Mouse (Mus musculus) liver, embryonic 16.5 days (tissue): ENCODE measurements at regions not wholly inside any gene's neighbourhood (a gene's known extent, or its start where the extent isn't known, plus 50 kb on each side); places are given as distances from the start of the nearest gene placed in this dataset.

Source experiments
- ATAC-seq: fragments of 200-750 bp; cut with Nextera tagmentation; 2 replicates; pipeline ENCODE4 v1.8.0; 2017; ENCODE audit warnings: low read depth, mild to moderate bottlenecking, moderate number of reproducible peaks, moderate library complexity
- H3K27ac ChIP-seq: fragments of 300-500 bp; sonication (generic); 2 replicates; pipeline ENCODE4 v1.5.1; 2014; ENCODE audit warnings: mild to moderate bottlenecking, low read length
- H3K27me3 ChIP-seq: fragments of 300-500 bp; sonication (generic); 2 replicates; pipeline ENCODE4 v1.6.1; 2014; ENCODE audit warnings: low read depth, low read length, mixed read lengths; ENCODE audit not compliant: control insufficient read depth, insufficient read depth
- H3K36me3 ChIP-seq: fragments of 300-500 bp; sonication (generic); 2 replicates; pipeline ENCODE4 v1.6.1; 2014; ENCODE audit warnings: mild to moderate bottlenecking; ENCODE audit not compliant: control insufficient read depth, insufficient read depth
- H3K4me1 ChIP-seq: fragments of 300-500 bp; sonication (generic); 2 replicates; pipeline ENCODE4 v1.6.1; 2014; ENCODE audit warnings: low read depth, low read length, mixed read lengths; ENCODE audit not compliant: control insufficient read depth
- H3K4me2 ChIP-seq: fragments of 300-500 bp; sonication (generic); 2 replicates; pipeline ENCODE4 v1.6.1; 2014; ENCODE audit warnings: low read depth, low read length, mixed read lengths
- H3K4me3 ChIP-seq: fragments of 300-500 bp; sonication (generic); 2 replicates; pipeline ENCODE4 v1.5.1; 2014; ENCODE audit warnings: low read depth, mild to moderate bottlenecking, low read length
- H3K9ac ChIP-seq: fragments of 300-500 bp; sonication (generic); 2 replicates; pipeline ENCODE4 v1.6.1; 2014; ENCODE audit warnings: low read depth, low read length
- H3K9me3 ChIP-seq: fragments of 300-500 bp; sonication (generic); replicated peaks from 2 replicates; pipeline ENCODE4 v1.6.1; 2016; ENCODE audit warnings: low read length; ENCODE audit not compliant: control insufficient read depth
- WGBS: fragments of 180-500 bp; shearing (Covaris S2); extraction: QIAGEN DNeasy Blood & Tissue Kit; methylation state at CpG from one replicate; pipeline ENCODE4 v1.1.7; 2014; ENCODE audit not compliant: insufficient replicate concordance; 5-methylcytosine and 5-hydroxymethylcytosine counted together

GRCm38 (mm10) chr11:117538732-117539131, 54.6 kb downstream of the Gm11733 start:
- Histone ChIP-seq H3K36me3 (no peaks in the 10 kb centered on the region), H3K9me3 (no peaks in the 10 kb centered on the region), H3K4me1 (no peaks in the 10 kb centered on the region), H3K4me3 (no peak overlapping the region), H3K27me3 (no peaks in the 10 kb centered on the region; the same call in 1 of the 2 replicates), H3K9ac (no peak overlapping the region), H3K27ac (no peak overlapping the region), H3K4me2 (no peak overlapping the region)
- no peak for ATAC-seq
- WGBS, result 62% methylated on average over 5 of the region's 5 CpGs

- Histone ChIP-seq H3K9ac (no peak overlapping the region), H3K9me3 (no peaks in the 10 kb centered on the region), H3K36me3 (no peaks in the 10 kb centered on the region), H3K27ac (no peak overlapping the region), H3K4me3 (no peak overlapping the region), H3K4me1 (no peaks in the 10 kb centered on the region), H3K4me2 (no peak overlapping the region), H3K27me3 (no peaks in the 10 kb centered on the region; the same call in 1 of the 2 replicates)
- ATAC-seq, result no peak
- WGBS, result 30% methylated on average over 5 of the region's 5 CpGs
These were observed 56.4 kb downstream of the Gm11733 start for GRCm38 (mm10) chr11:117540609-117541008.

- Histone ChIP-seq H3K27ac (no peak overlapping the region), H3K9me3 (no peaks in the 10 kb centered on the region), H3K4me3 (no peak overlapping the region), H3K9ac (no peak overlapping the region), H3K27me3 (no peaks in the 10 kb centered on the region; the same call in 1 of the 2 replicates), H3K36me3 (no peaks in the 10 kb centered on the region), H3K4me1 (no peaks in the 10 kb centered on the region), H3K4me2 (no peak overlapping the region)
- ATAC-seq, result no peak
- WGBS, result 10% methylated on average over 6 of the region's 6 CpGs
These were observed 57.2 kb downstream of the Gm11733 start for GRCm38 (mm10) chr11:117541205-117541884.

GRCm38 (mm10) chr11:117543191-117543590, 59.0 kb downstream of the Gm11733 start:
- Histone ChIP-seq H3K9ac (no peak overlapping the region), H3K4me3 (no peak overlapping the region), H3K4me1 (no peaks in the 10 kb centered on the region), H3K4me2 (no peak overlapping the region), H3K36me3 (no peaks in the 10 kb centered on the region), H3K27me3 (no peaks in the 10 kb centered on the region; the same call in 1 of the 2 replicates), H3K9me3 (no peaks in the 10 kb centered on the region), H3K27ac (no peak overlapping the region)
- ATAC-seq, result no peak
- WGBS, result 47% methylated on average over 6 of the region's 6 CpGs

- WGBS, result 17% methylated on average over 6 of the region's 6 CpGs
- Histone ChIP-seq H3K9ac (no peak overlapping the region), H3K27me3 (no peaks in the 10 kb centered on the region; the same call in 1 of the 2 replicates), H3K4me3 (no peak overlapping the region), H3K27ac (no peak overlapping the region), H3K4me2 (no peak overlapping the region), H3K9me3 (no peaks in the 10 kb centered on the region), H3K4me1 (no peaks in the 10 kb centered on the region), H3K36me3 (no peaks in the 10 kb centered on the region)
- ATAC-seq, result no peak
These were observed 60.3 kb downstream of the Gm11733 start for GRCm38 (mm10) chr11:117544507-117544906.

GRCm38 (mm10) chr11:117544926-117545325, 60.8 kb downstream of the Gm11733 start:
- H3K27ac ChIP-seq, result no peak overlapping the region
- no peak overlapping the region for H3K4me2 ChIP-seq
- whole genome bisulfite sequencing, result 42% methylated on average over 3 of the region's 3 CpGs
- no peaks in the 10 kb centered on the region for H3K4me1 ChIP-seq
- no peak for ATAC-seq
- no peak overlapping the region for H3K4me3 ChIP-seq
- H3K36me3 ChIP-seq, result no peaks in the 10 kb centered on the region
- no peak overlapping the region for H3K9ac ChIP-seq
- H3K27me3 ChIP-seq, result no peaks in the 10 kb centered on the region; the same call in 1 of the 2 replicates
- no peaks in the 10 kb centered on the region for H3K9me3 ChIP-seq

GRCm38 (mm10) chr11:117551926-117552325, 67.8 kb downstream of the Gm11733 start:
- Histone ChIP-seq H3K9ac (no peak overlapping the region), H3K9me3 (no peaks in the 10 kb centered on the region), H3K4me3 (no peak overlapping the region), H3K27ac (no peak overlapping the region), H3K27me3 (no peaks in the 10 kb centered on the region), H3K4me1 (no peaks in the 10 kb centered on the region), H3K36me3 (no peaks in the 10 kb centered on the region), H3K4me2 (no peak overlapping the region)
- ATAC-seq, result no peak
- WGBS, result 68% methylated on average over 5 of the region's 5 CpGs

- no peak overlapping the region for H3K4me3 ChIP-seq
- 71% methylated on average over 8 of the region's 8 CpGs for WGBS
- no peaks in the 10 kb centered on the region for H3K27me3 ChIP-seq
- no peak for ATAC-seq
- H3K36me3 ChIP-seq, result no peaks in the 10 kb centered on the region
- H3K4me1 ChIP-seq, result no peaks in the 10 kb centered on the region
- no peak overlapping the region for H3K27ac ChIP-seq
- H3K9ac ChIP-seq, result no peak overlapping the region
- H3K9me3 ChIP-seq, result no peaks in the 10 kb centered on the region
- H3K4me2 ChIP-seq, result no peak overlapping the region
These were observed 68.3 kb downstream of the Gm11733 start for GRCm38 (mm10) chr11:117552430-117552969.

- Histone ChIP-seq H3K4me2 (no peak overlapping the region), H3K9ac (no peak overlapping the region), H3K9me3 (no peaks in the 10 kb centered on the region), H3K4me3 (no peak overlapping the region), H3K36me3 (no peaks in the 10 kb centered on the region), H3K27ac (no peak overlapping the region), H3K4me1 (no peaks in the 10 kb centered on the region), H3K27me3 (no peaks in the 10 kb centered on the region)
- no peak for ATAC-seq
- 29% methylated on average over 10 of the region's 10 CpGs for WGBS
These were observed 69.9 kb downstream of the Gm11733 start for GRCm38 (mm10) chr11:117554111-117554510.
